Mouse (Mus musculus) forebrain, embryonic 12.5 days (tissue): Measurements from ENCODE around the gene Pan2. TPM values are rescaled to one million over a fixed set of nuclear protein-coding genes. Genes with fewer than 3 reads are reported as not detected.
"Not testable (repeated sequence)": the region's sequence is repeated elsewhere in the genome, so short reads cannot be mapped to it uniquely, and the experiment has no call there.

Source experiments
- ATAC-seq: fragments of 200-750 bp; cut with Nextera tagmentation; 2 replicates; pipeline ENCODE4 v1.8.0; 2017; ENCODE audit warnings: moderate TSS enrichment; ENCODE audit not compliant: low FRiP score
- H3K27ac ChIP-seq: fragments of 300-500 bp; sonication (generic); 2 replicates; pipeline ENCODE4 v1.5.1; 2016; ENCODE audit warnings: mild to moderate bottlenecking
- H3K27me3 ChIP-seq: fragments of 300-500 bp; sonication (generic); 2 replicates; pipeline ENCODE4 v1.6.1; 2016; ENCODE audit warnings: mild to moderate bottlenecking
- H3K36me3 ChIP-seq: fragments of 300-500 bp; sonication (generic); replicated peaks from 2 replicates; pipeline ENCODE4 v1.6.1; 2016; ENCODE audit warnings: mild to moderate bottlenecking
- H3K4me1 ChIP-seq: fragments of 300-500 bp; sonication (generic); 2 replicates; pipeline ENCODE4 v1.6.1; 2016
- H3K4me2 ChIP-seq: fragments of 300-500 bp; sonication (generic); 2 replicates; pipeline ENCODE4 v1.6.1; 2016; ENCODE audit warnings: mild to moderate bottlenecking, moderate library complexity
- H3K4me3 ChIP-seq: fragments of 300-500 bp; sonication (generic); replicated peaks from 2 replicates; pipeline ENCODE4 v1.5.1; 2016; ENCODE audit warnings: mild to moderate bottlenecking
- H3K9ac ChIP-seq: fragments of 300-500 bp; sonication (generic); 2 replicates; pipeline ENCODE4 v1.6.1; 2016; ENCODE audit warnings: mild to moderate bottlenecking
- H3K9me3 ChIP-seq: fragments of 300-500 bp; sonication (generic); 2 replicates; pipeline ENCODE4 v1.6.1; 2016
- WGBS: fragments of 180-500 bp; shearing (Covaris S2); methylation state at CpG from one replicate; pipeline ENCODE4 v1.1.7; 2016; 5-methylcytosine and 5-hydroxymethylcytosine counted together
- polyA plus RNA-seq: library from polyadenylated mRNA; unstranded; fragments of >200 nt; fragmentation: Nextera tagmentation; extraction: Ambion mirVana; gene quantifications from 2 replicates; pipeline ENCODE4 v1.2.1, GENCODE M21; 2016

Gene Pan2
- polyA plus RNA-seq, 1 experiment from 2014 or later = 40.2 TPM

GRCm38 (mm10) chr10:128270287-128270841, 32.8 kb upstream of the Pan2 start, which contains the start of gene Stat2:
Gene Stat2 (plus strand): TSS chr10:128270559.
- Histone ChIP-seq H3K4me3 (peak within 1 kb of the TSS; percentile 76), H3K4me1 (peaks cover 3% of the 10 kb centered on the region; the same call in 1 of the 2 replicates), H3K36me3 (no peaks in the 10 kb centered on the region), H3K9me3 (no peaks in the 10 kb centered on the region), H3K27ac (peak within 1 kb of the TSS; percentile 69), H3K27me3 (0 out of 2 replicates have a peak, but pooled peaks cover 12% of the 10 kb centered on the region), H3K9ac (peak within 1 kb of the TSS; percentile 75), H3K4me2 (peak within 1 kb of the TSS; percentile 66)
- ATAC-seq = peak; percentile 99
- WGBS = 0% methylated on average over 43 of the region's 43 CpGs

GRCm38 (mm10) chr10:128270866-128271265, 32.3 kb upstream of the Pan2 start:
- 45% methylated on average over 7 of the region's 7 CpGs for WGBS
- Histone ChIP-seq H3K4me2 (peak overlapping the region; percentile 66), H3K27me3 (0 out of 2 replicates have a peak, but pooled peaks cover 12% of the 10 kb centered on the region), H3K9ac (peak overlapping the region; percentile 75), H3K9me3 (no peaks in the 10 kb centered on the region), H3K27ac (peak overlapping the region; percentile 69; the same call in 1 of the 2 replicates), H3K4me1 (peaks cover 3% of the 10 kb centered on the region; the same call in 1 of the 2 replicates), H3K36me3 (no peaks in the 10 kb centered on the region), H3K4me3 (peak overlapping the region; percentile 76)
- no peak for ATAC-seq

GRCm38 (mm10) chr10:128271883-128272282, 31.3 kb upstream of the Pan2 start:
- no peaks in the 10 kb centered on the region for H3K36me3 ChIP-seq
- no peak for ATAC-seq
- 0 out of 2 replicates have a peak, but pooled peaks cover 12% of the 10 kb centered on the region for H3K27me3 ChIP-seq
- no peak overlapping the region for H3K9ac ChIP-seq
- H3K4me2 ChIP-seq = no peak overlapping the region
- H3K4me3 ChIP-seq = no peak overlapping the region
- no peaks in the 10 kb centered on the region for H3K9me3 ChIP-seq
- H3K4me1 ChIP-seq = peaks cover 3% of the 10 kb centered on the region; the same call in 1 of the 2 replicates
- H3K27ac ChIP-seq = no peak overlapping the region
- 79% methylated on average over 2 of the region's 2 CpGs for WGBS

GRCm38 (mm10) chr10:128272819-128273439, 30.2 kb upstream of the Pan2 start:
- H3K36me3 ChIP-seq, H3K4me3 ChIP-seq, H3K27ac ChIP-seq, H3K9me3 ChIP-seq, H3K4me2 ChIP-seq, H3K9ac ChIP-seq, H3K4me1 ChIP-seq, ATAC-seq: not testable (repeated sequence)
- WGBS = 90% methylated on average over 6 of the region's 7 CpGs
- 0 out of 2 replicates have a peak, but pooled peaks cover 12% of the 10 kb centered on the region for H3K27me3 ChIP-seq

GRCm38 (mm10) chr10:128275374-128275773, 27.8 kb upstream of the Pan2 start:
- H3K27ac ChIP-seq, H3K4me2 ChIP-seq, H3K4me3 ChIP-seq, ATAC-seq, H3K9ac ChIP-seq, H3K27me3 ChIP-seq, H3K9me3 ChIP-seq, H3K4me1 ChIP-seq: not testable (repeated sequence)
- peaks cover 14% of the 10 kb centered on the region for H3K36me3 ChIP-seq
- WGBS = 97% methylated on average over 1 of the region's 1 CpGs

- Histone ChIP-seq H3K27me3 (no peaks in the 10 kb centered on the region), H3K36me3 (peaks cover 32% of the 10 kb centered on the region), H3K4me2 (no peak overlapping the region), H3K4me1 (no peaks in the 10 kb centered on the region), H3K9me3 (no peaks in the 10 kb centered on the region), H3K4me3 (no peak overlapping the region), H3K27ac (no peak overlapping the region), H3K9ac (no peak overlapping the region)
- no peak for ATAC-seq
- 49% methylated on average over 5 of the region's 6 CpGs for WGBS
Measured at GRCm38 (mm10) chr10:128278158-128278557, 25.0 kb upstream of the Pan2 start.

GRCm38 (mm10) chr10:128280943-128281342, 22.2 kb upstream of the Pan2 start:
- 88% methylated on average over 6 of the region's 6 CpGs for WGBS
- H3K36me3 ChIP-seq = peaks cover 57% of the 10 kb centered on the region

GRCm38 (mm10) chr10:128281682-128282081, 21.5 kb upstream of the Pan2 start:
- Histone ChIP-seq H3K4me1 (no peaks in the 10 kb centered on the region; the same call in 1 of the 2 replicates), H3K27ac (no peak overlapping the region), H3K9me3 (no peaks in the 10 kb centered on the region), H3K4me2 (no peak overlapping the region), H3K4me3 (no peak overlapping the region), H3K36me3 (peaks cover 57% of the 10 kb centered on the region), H3K27me3 (no peaks in the 10 kb centered on the region), H3K9ac (no peak overlapping the region)
- ATAC-seq = no peak
- 95% methylated on average over 14 of the region's 14 CpGs for WGBS

More at GRCm38 (mm10) chr10:128280943-128281342, 22.2 kb upstream of the Pan2 start:
- H3K27me3 ChIP-seq = no peaks in the 10 kb centered on the region
- no peaks in the 10 kb centered on the region for H3K9me3 ChIP-seq
- no peak overlapping the region for H3K27ac ChIP-seq
- no peak overlapping the region for H3K4me3 ChIP-seq
- no peak for ATAC-seq
- no peak overlapping the region for H3K4me2 ChIP-seq
- H3K4me1 ChIP-seq = no peaks in the 10 kb centered on the region; the same call in 1 of the 2 replicates
- H3K9ac ChIP-seq = no peak overlapping the region

- Histone ChIP-seq H3K4me3 (no peak overlapping the region), H3K9me3 (no peaks in the 10 kb centered on the region), H3K4me1 (no peaks in the 10 kb centered on the region; the same call in 1 of the 2 replicates), H3K36me3 (peaks cover 57% of the 10 kb centered on the region), H3K27ac (no peak overlapping the region), H3K4me2 (no peak overlapping the region), H3K27me3 (no peaks in the 10 kb centered on the region), H3K9ac (no peak overlapping the region)
- ATAC-seq = no peak
- 88% methylated on average over 20 of the region's 20 CpGs for WGBS
Measured at GRCm38 (mm10) chr10:128282886-128283450, 20.2 kb upstream of the Pan2 start.

- 0 out of 2 replicates have a peak, but pooled peaks have one; percentile 49 for ATAC-seq
- Histone ChIP-seq H3K36me3 (peaks cover 53% of the 10 kb centered on the region), H3K4me3 (no peak overlapping the region), H3K4me2 (no peak overlapping the region), H3K9me3 (no peaks in the 10 kb centered on the region), H3K27ac (no peak overlapping the region), H3K4me1 (no peaks in the 10 kb centered on the region; the same call in 1 of the 2 replicates), H3K9ac (no peak overlapping the region), H3K27me3 (no peaks in the 10 kb centered on the region)
- 67% methylated on average over 31 of the region's 31 CpGs for WGBS
Measured at GRCm38 (mm10) chr10:128283604-128284579, 19.2 kb upstream of the Pan2 start.

- ATAC-seq, H3K9ac ChIP-seq, H3K4me1 ChIP-seq, H3K27me3 ChIP-seq, H3K4me2 ChIP-seq, H3K27ac ChIP-seq, H3K4me3 ChIP-seq, H3K9me3 ChIP-seq: not testable (repeated sequence)
- WGBS = 75% methylated on average over 1 of the region's 1 CpGs
- H3K36me3 ChIP-seq = peaks cover 29% of the 10 kb centered on the region
Measured at GRCm38 (mm10) chr10:128290594-128290993, 12.5 kb upstream of the Pan2 start.
